Mouse (Mus musculus) retina, embryonic 14.5 days (tissue): Measurements from ENCODE around the gene Aff3.

ENCODE experiments used
- DNase-seq: peaks from one replicate; pipeline ENCODE4 v3.0.0-alpha.2; 2015; ENCODE audit warnings: low spot score

Gene Aff3

GRCm38 (mm10) chr1:38178929-38179328, 485.8 kb downstream of the Aff3 start:
- DNase-seq, result no peak

DNA sequence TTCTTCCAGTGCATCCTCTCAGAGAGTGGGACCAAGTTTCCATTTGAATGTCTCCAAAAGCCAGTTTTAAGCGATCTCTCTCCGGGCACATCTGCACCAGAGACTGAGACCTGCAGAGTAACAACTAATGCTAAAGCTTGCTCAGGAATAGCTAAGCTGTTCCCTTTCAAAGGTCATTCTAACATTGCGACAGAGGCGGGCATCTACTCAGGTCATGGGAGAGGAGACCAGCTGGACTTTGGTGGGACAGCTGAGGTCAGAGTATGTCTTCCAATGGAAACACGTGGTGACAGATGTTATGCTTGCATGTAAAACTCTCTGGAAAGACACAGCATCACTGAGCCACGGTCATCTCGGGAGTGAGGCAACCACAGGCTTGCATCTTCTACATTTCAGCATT, 488.7 kb downstream of the Aff3 start:
- DNase-seq, result no peak

DNA sequence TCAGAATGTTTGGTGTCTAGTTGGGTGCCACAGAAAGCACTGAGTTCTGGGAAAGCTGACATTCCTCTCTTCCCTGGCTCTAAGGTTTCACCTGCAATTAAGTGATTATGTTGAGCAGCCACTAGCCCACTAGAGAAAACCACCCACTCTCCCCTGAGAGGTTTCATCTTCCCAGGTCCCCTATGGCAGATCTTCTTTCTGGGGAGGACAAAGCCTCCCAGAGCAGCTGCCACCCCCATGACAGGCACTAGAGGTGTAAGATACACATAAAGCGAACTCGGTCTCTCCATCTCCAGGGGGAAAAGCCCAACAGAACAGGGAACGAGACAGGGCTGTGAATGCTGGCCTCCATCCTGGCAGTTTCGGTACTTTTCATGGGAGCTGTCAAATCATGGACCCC, 492.9 kb downstream of the Aff3 start:
- no peak for DNase-seq

- no peak for DNase-seq
These were observed 499.1 kb downstream of the Aff3 start for GRCm38 (mm10) chr1:38165696-38166095.

DNA sequence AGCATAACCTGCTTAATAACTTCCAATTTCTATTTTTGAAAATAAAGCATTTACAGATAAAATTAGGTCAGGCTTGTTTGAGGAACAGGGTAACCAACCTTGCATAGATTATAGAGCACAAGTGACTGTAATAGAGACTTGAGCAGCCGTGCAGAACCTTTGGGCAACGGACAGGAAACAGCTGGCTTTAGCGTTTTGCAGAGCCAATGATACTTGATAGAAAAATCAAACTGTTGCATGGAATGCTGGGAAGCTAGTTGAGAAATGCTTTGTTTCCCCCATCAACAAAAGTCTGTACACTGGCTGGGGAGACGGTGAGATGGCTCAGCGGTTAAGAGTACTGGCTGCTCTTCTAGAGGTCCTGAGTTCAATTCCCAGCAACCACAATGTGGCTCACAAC, 514.7 kb downstream of the Aff3 start:
- no peak for DNase-seq

DNA sequence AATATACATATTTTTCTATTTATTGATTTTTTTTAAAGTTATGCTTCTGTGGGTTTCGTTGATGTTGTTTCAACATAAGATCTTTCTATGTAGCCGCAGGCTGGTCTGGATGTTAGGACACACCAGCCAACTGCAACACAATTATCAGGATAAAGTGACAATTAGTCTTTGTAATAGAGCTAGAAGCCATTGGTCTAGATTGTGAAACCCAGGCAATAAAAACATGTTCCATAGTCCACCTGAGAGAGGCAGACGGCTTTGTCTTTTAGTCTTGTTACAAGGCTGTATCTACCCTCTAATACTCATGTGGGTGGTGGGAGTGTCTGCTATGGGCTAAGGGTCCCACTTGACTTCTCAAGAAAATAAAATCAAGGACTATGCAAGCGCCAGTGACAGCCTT, 518.7 kb downstream of the Aff3 start:
- no peak for DNase-seq

DNA sequence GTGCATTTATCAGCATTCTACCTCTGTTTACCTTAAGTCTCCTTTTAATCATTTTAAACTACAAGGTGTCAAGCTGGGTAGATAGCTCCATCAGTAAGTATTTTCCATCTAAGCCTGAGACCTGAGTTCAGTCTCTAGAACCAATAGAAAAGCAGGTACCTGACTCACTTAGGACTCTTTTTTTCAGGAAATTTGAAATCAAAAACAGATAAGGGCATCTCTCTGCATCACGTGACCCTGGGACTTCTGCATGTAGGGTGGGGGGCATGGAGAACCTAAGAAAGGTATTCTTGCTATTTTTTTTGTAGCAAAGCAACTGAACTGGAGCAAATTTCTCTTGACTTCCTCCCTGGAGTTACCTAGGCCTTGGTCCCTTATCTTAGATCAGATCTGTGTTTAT, 523.4 kb downstream of the Aff3 start:
- DNase-seq, result no peak

GRCm38 (mm10) chr1:38140911-38141310, 523.8 kb downstream of the Aff3 start:
- DNase-seq, result no peak

DNA sequence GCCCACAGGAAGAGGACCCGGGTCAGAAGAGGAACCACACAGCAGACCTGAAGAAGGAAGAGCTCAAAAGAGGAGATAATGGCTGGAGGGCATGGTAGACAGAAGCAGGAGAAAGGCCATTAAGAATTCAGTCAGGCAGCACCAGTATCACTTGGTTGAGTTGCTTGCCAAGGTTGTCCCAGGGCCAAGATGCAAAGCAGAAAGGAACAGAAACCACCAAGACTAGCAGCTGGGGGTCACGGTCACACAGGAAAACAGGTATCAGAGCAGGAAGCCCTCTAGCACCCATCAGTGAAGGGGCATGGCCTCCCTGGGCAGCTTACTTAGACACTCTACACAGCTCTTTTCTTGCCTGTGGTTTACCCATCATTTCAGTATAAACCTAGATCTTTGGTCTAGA, 525.4 kb downstream of the Aff3 start:
- no peak for DNase-seq

- no peak for DNase-seq
These were observed 531.8 kb downstream of the Aff3 start for GRCm38 (mm10) chr1:38132942-38133341.

- DNase-seq, result peak; percentile 25
These were observed 533.9 kb downstream of the Aff3 start for GRCm38 (mm10) chr1:38130715-38131483.

GRCm38 (mm10) chr1:38129501-38130267, 535.1 kb downstream of the Aff3 start, which contains the start of gene Rev1:
Gene Rev1, minus strand, starts transcription at chr1:38129801.
- peak; percentile 92 for DNase-seq

GRCm38 (mm10) chr1:38128919-38129436, 535.8 kb downstream of the Aff3 start:
- peak; percentile 60 for DNase-seq
